Mouse (Mus musculus) effector memory CD4-positive, alpha-beta T cell, adult 5 months (primary cell): Measurements from ENCODE around the gene Mrpl50. TPM values are rescaled to one million over a fixed set of nuclear protein-coding genes. Genes with fewer than 3 reads are reported as not detected.

Source experiments
- polyA plus RNA-seq: library from polyadenylated mRNA; unstranded; fragments of 100-300 nt; shearing (Covaris generic); gene quantifications from one replicate; pipeline ENCODE4 v1.2.1, GENCODE M21; 2017

Gene Mrpl50
- 16.1 TPM for polyA plus RNA-seq

DNA sequence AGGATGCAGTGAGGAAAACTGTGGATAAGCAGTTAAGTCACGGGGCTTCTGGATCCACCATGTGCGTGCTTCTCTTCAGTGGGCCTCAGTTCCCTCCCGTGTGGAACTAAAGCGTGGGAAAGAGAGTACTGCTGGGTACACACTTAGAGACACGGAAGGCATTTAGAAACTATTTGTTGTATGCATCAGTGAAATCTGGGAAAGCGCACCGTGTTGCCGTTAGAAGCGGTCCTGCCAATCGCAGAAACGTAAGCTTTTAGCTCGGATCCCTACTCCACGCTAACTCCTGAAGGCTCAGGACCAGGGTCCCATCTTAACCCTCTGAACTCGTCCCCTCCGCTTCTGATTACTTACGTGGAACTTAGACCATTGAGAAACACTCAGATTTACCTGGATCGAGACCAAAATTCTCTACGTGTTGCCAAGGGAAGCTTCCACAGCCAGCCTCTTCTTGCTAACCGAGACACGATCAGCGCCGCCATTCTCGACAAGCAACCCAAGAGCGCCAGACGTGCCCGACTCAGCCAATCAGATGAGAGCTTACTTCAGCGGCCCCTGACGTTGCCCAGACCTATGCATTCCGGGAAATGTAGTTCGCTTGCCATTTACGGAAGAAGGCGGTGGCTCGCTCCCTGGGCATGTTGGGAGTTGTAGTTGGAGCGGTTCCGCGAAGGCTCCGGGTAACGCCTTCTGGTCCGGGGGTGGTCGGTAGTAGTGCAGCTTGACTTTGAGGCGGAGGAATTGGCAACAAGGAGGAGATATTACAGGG is at the start of gene Mrpl50, which contains the start of gene Zfp189:
Mrpl50 (minus strand) TSS at position 522 of the 769 bp plus-strand sequence.
Zfp189 (plus strand) TSS at position 605 of the 769 bp plus-strand sequence.

DNA sequence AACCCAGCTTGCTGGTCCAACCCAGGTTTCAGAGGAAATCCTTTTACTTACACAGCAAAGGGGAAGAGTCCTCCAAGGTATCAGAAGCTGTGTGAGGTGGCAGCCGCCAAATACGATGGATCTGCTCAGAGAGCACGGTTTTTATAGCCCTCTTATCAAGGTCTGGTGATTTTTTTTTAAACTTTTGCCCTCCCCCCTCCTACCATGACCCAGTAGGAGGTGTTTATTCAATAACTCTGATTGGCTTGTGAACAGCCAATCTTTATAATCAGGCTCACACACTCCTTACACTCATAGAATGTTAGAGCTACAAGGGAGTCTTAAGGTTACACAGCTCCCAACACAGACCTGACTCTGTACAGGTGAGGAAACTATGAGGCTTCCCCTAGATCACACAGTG is 28.5 kb upstream of the Mrpl50 start, which contains the start of gene Aldob:
Aldob (minus strand) TSS at position 164 of the 400 bp plus-strand sequence.

DNA sequence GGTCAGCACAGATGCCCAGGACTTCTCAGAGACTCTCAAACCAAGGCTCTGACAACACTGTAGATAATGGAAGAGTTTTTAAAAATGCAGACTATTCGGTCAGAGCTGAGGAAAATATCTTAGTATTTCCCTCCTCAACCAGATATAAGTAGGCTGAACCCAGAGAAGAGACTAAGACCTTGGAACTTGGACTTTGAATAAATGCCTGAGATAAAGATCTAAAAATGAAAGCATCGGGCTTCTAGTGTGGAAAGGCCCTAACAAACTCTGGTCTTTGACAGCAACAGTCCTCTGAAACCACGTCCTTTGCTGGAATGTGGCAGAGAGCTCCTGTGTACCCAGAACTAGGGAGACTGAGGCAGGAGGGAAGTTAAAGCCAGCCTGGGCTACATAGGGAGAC is 14.5 kb downstream of the Mrpl50 start, which contains the start of gene Baat:
Baat (minus strand) TSS at position 172 of the 400 bp plus-strand sequence.

DNA sequence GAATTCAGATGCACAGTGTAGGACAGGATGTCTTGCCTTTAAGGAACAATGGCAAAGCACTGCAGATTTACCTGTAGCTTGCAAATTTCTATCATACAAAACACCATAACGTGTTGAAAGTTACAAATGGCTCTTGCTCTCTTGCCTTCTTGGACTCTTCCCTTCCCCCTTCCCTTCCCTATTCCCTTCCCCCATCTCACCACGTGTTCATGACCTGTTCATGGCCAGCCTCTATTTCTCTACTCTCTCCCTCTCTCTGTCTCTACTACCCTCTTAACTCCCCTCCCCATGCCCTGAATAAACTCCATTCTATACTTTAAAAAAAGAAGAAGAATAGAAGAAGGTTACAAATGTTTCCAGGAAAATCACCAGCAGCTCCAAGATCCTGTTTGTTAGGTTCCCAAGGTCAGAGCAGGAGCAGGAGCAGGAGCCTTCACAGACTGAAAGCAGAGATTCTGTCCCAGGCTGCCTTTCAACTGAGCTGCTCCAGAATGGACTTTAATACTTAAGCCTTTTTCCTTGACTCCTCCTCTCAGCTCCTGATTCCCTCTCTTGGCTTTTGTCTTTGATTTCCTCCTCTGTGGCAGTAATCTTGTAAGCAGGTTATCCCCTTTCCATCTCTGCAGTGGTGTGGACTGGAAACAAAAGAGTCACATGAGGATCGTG is 47.3 kb downstream of the Mrpl50 start, which contains the start of gene Acnat1:
Acnat1 (minus strand) TSS at position 478 of the 666 bp plus-strand sequence.

Other genes starting within 250 kb of the Mrpl50 start
- not detected for gene Acnat2, start 112.9 kb downstream of the Mrpl50 start, polyA plus RNA-seq
- not detected for gene Acnat1, start 47.2 kb downstream of the Mrpl50 start, polyA plus RNA-seq
- gene Baat, start 14.5 kb downstream of the Mrpl50 start, polyA plus RNA-seq = not detected
- gene Zfp189, start 83 bp upstream of the Mrpl50 start, polyA plus RNA-seq = 1.2 TPM
- not detected for gene Aldob, start 28.5 kb upstream of the Mrpl50 start, polyA plus RNA-seq
- gene Tmem246, start 76.8 kb upstream of the Mrpl50 start, polyA plus RNA-seq = not detected
- gene Rnf20, start 110.9 kb upstream of the Mrpl50 start, polyA plus RNA-seq = 55.6 TPM
- not detected for gene Ppp3r2, start 160.9 kb upstream of the Mrpl50 start, polyA plus RNA-seq